Mouse (Mus musculus) liver, embryonic 14.5 days (tissue): ENCODE measurements at regions not wholly inside any gene's neighbourhood (a gene's known extent, or its start where the extent isn't known, plus 50 kb on each side); places are given as distances from the start of the nearest gene placed in this dataset.

Experiments
- ATAC-seq: fragments of 200-750 bp; cut with Nextera tagmentation; 2 replicates; pipeline ENCODE4 v1.8.0; 2017; ENCODE audit warnings: moderate number of reproducible peaks, mild to moderate bottlenecking, moderate library complexity; ENCODE audit not compliant: insufficient read depth
- DNase-seq, 3 experiments: peaks; one replicate each; pipeline ENCODE4 v3.0.0-alpha.2; 2012 to 2013; ENCODE audit warnings: low read depth in 3 of 3, low spot score in 3 of 3
- H3K27ac ChIP-seq: fragments of 300-500 bp; sonication (generic); 2 replicates; pipeline ENCODE4 v1.5.1; 2014; ENCODE audit warnings: moderate library complexity, mild to moderate bottlenecking, control low read depth, inconsistent platforms
- H3K27me3 ChIP-seq: fragments of 300-500 bp; sonication (generic); 2 replicates; pipeline ENCODE4 v1.6.1; 2014; ENCODE audit warnings: mild to moderate bottlenecking, low read length, moderate library complexity; ENCODE audit not compliant: control insufficient read depth, insufficient read depth
- H3K36me3 ChIP-seq: fragments of 300-500 bp; sonication (generic); replicated peaks from 2 replicates; pipeline ENCODE4 v1.6.1; 2014; ENCODE audit warnings: low read depth; ENCODE audit not compliant: control insufficient read depth, insufficient read depth
- H3K4me1 ChIP-seq, 2 experiments: fragments of 200-500 bp in 1 of 2; fragments of 300-500 bp in 1 of 2; sonication (generic) in 1 of 2; replicated peaks; 2 replicates each; pipeline ENCODE4 v1.6.1; 2012 to 2014; ENCODE audit warnings: antibody characterized with exemption in 1 of 2, inconsistent platforms in 1 of 2, low read length in 1 of 2; ENCODE audit not compliant: control insufficient read depth in 2 of 2, insufficient read depth in 2 of 2
- H3K4me2 ChIP-seq: fragments of 300-500 bp; sonication (generic); 2 replicates; pipeline ENCODE4 v1.6.1; 2014; ENCODE audit warnings: low read depth, mild to moderate bottlenecking, control low read depth, moderate library complexity
- H3K4me3 ChIP-seq, 2 experiments: fragments of 200-500 bp in 1 of 2; fragments of 300-500 bp in 1 of 2; sonication (generic) in 1 of 2; 2 replicates each; pipeline ENCODE4 v1.5.1; 2012 to 2014; ENCODE audit warnings: low read depth in 2 of 2, low read length in 2 of 2, mild to moderate bottlenecking in 2 of 2, control low read depth in 1 of 2, inconsistent platforms in 1 of 2, moderate library complexity in 1 of 2; ENCODE audit not compliant: insufficient read depth in 1 of 2
- H3K9ac ChIP-seq: fragments of 300-500 bp; sonication (generic); replicated peaks from 2 replicates; pipeline ENCODE4 v1.6.1; 2014; ENCODE audit warnings: mild to moderate bottlenecking, control low read depth, moderate library complexity
- H3K9me3 ChIP-seq: fragments of 300-500 bp; sonication (generic); 2 replicates; pipeline ENCODE4 v1.6.1; 2016; ENCODE audit warnings: low read length, mixed read lengths; ENCODE audit not compliant: control insufficient read depth
- CTCF ChIP-seq: IDR thresholded peaks from 2 replicates; pipeline ENCODE4 v1.5.1; 2016; ENCODE audit warnings: antibody characterized with exemption, low read depth, control low read depth
- EP300 ChIP-seq: IDR thresholded peaks from 2 replicates; pipeline ENCODE4 v1.6.1; 2016; ENCODE audit warnings: antibody characterized with exemption, low read depth
- WGBS: fragments of 180-500 bp; shearing (Covaris S2); extraction: QIAGEN DNeasy Blood & Tissue Kit; methylation state at CpG from one replicate; pipeline ENCODE4 v1.1.7; 2014; ENCODE audit not compliant: insufficient replicate concordance; 5-methylcytosine and 5-hydroxymethylcytosine counted together

GRCm38 (mm10) chr13:83001118-83001517, 502.7 kb upstream of the Mef2c start:
- no peaks in the 10 kb centered on the region for H3K9me3 ChIP-seq
- no peak overlapping the region for H3K27ac ChIP-seq
- no peak overlapping the region for H3K9ac ChIP-seq
- no peak overlapping the region for H3K4me2 ChIP-seq
- H3K4me1 ChIP-seq = no peaks in the 10 kb centered on the region
- no peak overlapping the region for H3K4me3 ChIP-seq
- no peaks in the 10 kb centered on the region for H3K36me3 ChIP-seq
- DNase-seq (no peak), ATAC-seq (no peak)
- no peaks in the 10 kb centered on the region for H3K27me3 ChIP-seq
- no peak for TF ChIP-seq EP300
- TF ChIP-seq CTCF = no peak

GRCm38 (mm10) chr13:83016686-83017085, 487.1 kb upstream of the Mef2c start:
- no peak for TF ChIP-seq EP300
- TF ChIP-seq CTCF = no peak
- no peak for DNase-seq
- Histone ChIP-seq H3K9me3 (no peaks in the 10 kb centered on the region), H3K36me3 (no peaks in the 10 kb centered on the region), H3K4me2 (no peak overlapping the region), H3K4me1 (no peaks in the 10 kb centered on the region), H3K9ac (no peak overlapping the region), H3K27me3 (no peaks in the 10 kb centered on the region), H3K4me3 (no peak overlapping the region), H3K27ac (no peak overlapping the region)
- no peak for ATAC-seq

- peak in 1 of 3 experiments; percentile 1 for DNase-seq
- H3K27me3 ChIP-seq = no peaks in the 10 kb centered on the region
- H3K4me3 ChIP-seq = no peak overlapping the region
- no peak for ATAC-seq
- H3K4me2 ChIP-seq = no peak overlapping the region
- H3K9me3 ChIP-seq = no peaks in the 10 kb centered on the region
- no peaks in the 10 kb centered on the region for H3K36me3 ChIP-seq
- TF ChIP-seq EP300 = no peak
- TF ChIP-seq CTCF = no peak
- WGBS = 19% methylated on average over 3 of the region's 3 CpGs
- H3K9ac ChIP-seq = no peak overlapping the region
- H3K27ac ChIP-seq = no peak overlapping the region
- no peaks in the 10 kb centered on the region for H3K4me1 ChIP-seq
Observed at GRCm38 (mm10) chr13:83020829-83021228, 483.0 kb upstream of the Mef2c start.

GRCm38 (mm10) chr13:83023972-83024371, 479.9 kb upstream of the Mef2c start:
- DNase-seq (no peak), ATAC-seq (no peak)
- no peak overlapping the region for H3K4me3 ChIP-seq
- no peaks in the 10 kb centered on the region for H3K36me3 ChIP-seq
- H3K4me1 ChIP-seq = no peaks in the 10 kb centered on the region
- no peak overlapping the region for H3K9ac ChIP-seq
- no peak for TF ChIP-seq EP300
- TF ChIP-seq CTCF = no peak
- WGBS = 72% methylated on average over 4 of the region's 4 CpGs
- no peaks in the 10 kb centered on the region for H3K9me3 ChIP-seq
- H3K27me3 ChIP-seq = no peaks in the 10 kb centered on the region
- no peak overlapping the region for H3K27ac ChIP-seq
- no peak overlapping the region for H3K4me2 ChIP-seq

GRCm38 (mm10) chr13:83035962-83036361, 467.9 kb upstream of the Mef2c start:
- no peaks in the 10 kb centered on the region for H3K27me3 ChIP-seq
- no peaks in the 10 kb centered on the region for H3K4me1 ChIP-seq
- ATAC-seq = no peak
- TF ChIP-seq EP300 (no peak), CTCF (no peak)
- H3K4me2 ChIP-seq = no peak overlapping the region
- H3K4me3 ChIP-seq = no peak overlapping the region
- H3K27ac ChIP-seq = no peak overlapping the region
- no peaks in the 10 kb centered on the region for H3K36me3 ChIP-seq
- H3K9ac ChIP-seq = no peak overlapping the region
- no peak for DNase-seq
- no peaks in the 10 kb centered on the region for H3K9me3 ChIP-seq

GRCm38 (mm10) chr13:83041506-83041905, 462.3 kb upstream of the Mef2c start:
- no peak overlapping the region for H3K9ac ChIP-seq
- no peaks in the 10 kb centered on the region for H3K36me3 ChIP-seq
- DNase-seq = no peak
- no peaks in the 10 kb centered on the region for H3K4me1 ChIP-seq
- no peak overlapping the region for H3K4me2 ChIP-seq
- no peak overlapping the region for H3K27ac ChIP-seq
- no peaks in the 10 kb centered on the region for H3K9me3 ChIP-seq
- ATAC-seq = no peak
- TF ChIP-seq CTCF (no peak), EP300 (no peak)
- H3K4me3 ChIP-seq = no peak overlapping the region
- no peaks in the 10 kb centered on the region for H3K27me3 ChIP-seq
- WGBS = 18% methylated on average over 1 of the region's 1 CpGs
